Mouse (Mus musculus) liver, postnatal 0 days (tissue): ENCODE data around the gene Olfr224.

Source experiments
- CTCF ChIP-seq: sonication (generic); IDR thresholded peaks from 2 replicates; pipeline ENCODE4 v1.5.1; 2016; ENCODE audit warnings: antibody characterized with exemption, low read depth
- EP300 ChIP-seq: IDR thresholded peaks from 2 replicates; pipeline ENCODE4 v1.6.1; 2016; ENCODE audit warnings: antibody characterized with exemption, low read depth, mild to moderate bottlenecking

- TF ChIP-seq CTCF, result no peak
- 0 out of 2 replicates have a peak, but pooled peaks have one; percentile 10 for TF ChIP-seq EP300
Observed at GRCm38 (mm10) chr11:58614526-58614925, 44.2 kb upstream of the Olfr224 start.
